Mouse (Mus musculus): ENCODE data around the gene Srp68. TPM values are rescaled to one million over a fixed set of nuclear protein-coding genes. Genes with fewer than 3 reads are reported as not detected.

Srp68 gene
- polyA plus RNA-seq, 2 experiments: 28.8 to 37.6 TPM

DNA sequence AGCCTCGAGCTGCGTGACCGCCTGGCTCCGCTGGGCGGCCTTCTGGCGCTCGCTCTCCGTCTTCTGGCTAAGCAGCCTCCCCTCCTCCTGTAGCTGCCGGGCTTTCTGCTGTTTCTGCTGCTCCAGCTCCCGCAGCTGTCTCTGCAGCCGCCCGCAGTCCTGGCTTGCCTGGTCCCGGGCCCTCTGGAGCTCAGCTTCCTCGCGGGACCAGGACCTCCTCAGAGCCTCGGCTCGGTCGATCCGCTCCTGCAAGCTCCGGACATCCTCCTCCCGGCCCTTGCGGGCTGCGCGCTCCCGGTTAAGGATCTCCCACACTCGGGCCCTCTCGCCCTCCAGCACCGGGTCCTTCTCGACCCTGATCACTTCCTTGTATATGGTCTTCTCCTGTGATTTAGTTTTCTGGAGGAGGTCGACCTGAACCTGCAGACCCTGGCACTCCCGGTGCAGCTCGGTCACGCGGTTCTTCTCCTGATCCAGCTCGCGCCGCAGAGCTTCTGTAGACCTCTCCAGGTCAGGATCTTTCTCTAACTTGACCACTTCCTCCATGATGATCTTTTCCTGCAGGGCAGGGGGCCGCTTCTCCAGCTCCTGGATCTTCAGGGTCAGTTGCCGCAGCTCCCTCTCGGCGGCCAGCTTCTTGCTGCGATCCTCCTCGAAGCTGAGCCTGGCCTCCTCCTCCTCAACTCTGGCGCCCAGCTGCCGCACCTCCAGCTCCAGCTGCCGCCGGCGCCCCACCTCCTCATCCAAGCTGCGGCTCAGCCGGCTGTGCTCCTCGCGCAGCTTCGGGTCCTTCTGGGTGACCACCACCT is 51.9 kb downstream of the Srp68 start:
- Histone ChIP-seq H3K27me3 (ENCODE audit: control insufficient read depth, insufficient read depth, low read length) (peaks cover 38% of the 10 kb centered on the region), H3K9me3 (ENCODE audit: control insufficient read depth, low read length) (no peaks in the 10 kb centered on the region), H3K27ac (no peak overlapping the region), H3K9ac (replicated peaks) (no peak overlapping the region), H3K36me3 (replicated peaks; ENCODE audit: control insufficient read depth, insufficient read depth, low read depth) (no peaks in the 10 kb centered on the region), H3K4me1 (replicated peaks; ENCODE audit: control insufficient read depth in 2 of 2, insufficient read depth in 2 of 2, low read length in 1 of 2) (peaks cover 3 to 14% of the 10 kb centered on the region in 2 experiments; a peak in 3 of 4 replicates), H3K4me3 (ENCODE audit: insufficient read depth in 1 of 2, low read depth in 2 of 2, low read length in 2 of 2) (no peak overlapping the region; a peak in 1 of 4 replicates), H3K4me2 (ENCODE audit: low read depth) (peak overlapping the region; percentile 21; the same call in 1 of the 2 replicates)
- DNase-seq (ENCODE audit: low read depth in 3 of 3, low spot score in 3 of 3) (no peak), ATAC-seq (ENCODE audit: insufficient read depth) (no peak)
- TF ChIP-seq CTCF (IDR thresholded peaks at IDR 0.05; ENCODE audit: low read depth): no peak
- no peak for TF ChIP-seq EP300 (IDR thresholded peaks at IDR 0.05; ENCODE audit: low read depth)
- 7% methylated on average over 53 of the region's 53 CpGs for WGBS (ENCODE audit: insufficient replicate concordance)

DNA sequence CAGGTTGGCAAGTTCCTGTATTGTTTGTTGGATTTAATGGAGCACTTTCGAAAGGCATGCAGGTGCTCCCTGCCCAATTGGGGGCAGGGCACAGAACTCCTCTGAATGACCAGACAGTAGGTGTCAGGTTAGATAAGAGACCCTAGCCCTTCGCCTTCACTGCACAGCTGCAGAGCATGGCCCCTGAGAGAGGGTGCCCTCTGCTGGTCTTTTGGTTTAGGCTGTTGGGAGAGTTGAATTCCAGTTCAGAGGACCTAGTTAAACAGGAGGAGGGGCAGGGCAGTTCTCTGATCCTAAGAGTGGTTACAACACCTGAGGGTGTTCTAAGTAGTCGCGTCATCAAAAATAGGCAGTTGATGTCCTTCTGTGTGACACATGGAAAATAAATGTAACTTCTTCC is 54.1 kb downstream of the Srp68 start:
- no peak overlapping the region for H3K4me2 ChIP-seq (ENCODE audit: low read depth)
- H3K9me3 ChIP-seq (ENCODE audit: control insufficient read depth, low read length): no peaks in the 10 kb centered on the region
- no peak overlapping the region for H3K9ac ChIP-seq (replicated peaks)
- DNase-seq (ENCODE audit: low read depth in 3 of 3, low spot score in 3 of 3): peak; percentile 30 to 52 (median 37)
- no peaks in the 10 kb centered on the region for H3K36me3 ChIP-seq (replicated peaks; ENCODE audit: control insufficient read depth, insufficient read depth, low read depth)
- H3K4me1 ChIP-seq (replicated peaks; ENCODE audit: control insufficient read depth in 2 of 2, insufficient read depth in 2 of 2, low read length in 1 of 2): peaks cover 3 to 14% of the 10 kb centered on the region in 2 experiments; a peak in 3 of 4 replicates
- TF ChIP-seq EP300 (IDR thresholded peaks at IDR 0.05; ENCODE audit: low read depth): no peak
- peak; percentile 83 for TF ChIP-seq CTCF (IDR thresholded peaks at IDR 0.05; ENCODE audit: low read depth)
- ATAC-seq (ENCODE audit: insufficient read depth): peak; percentile 34; the same call in 1 of the 2 replicates
- 12% methylated on average over 4 of the region's 4 CpGs for WGBS (ENCODE audit: insufficient replicate concordance)
- H3K27ac ChIP-seq: no peak overlapping the region
- H3K4me3 ChIP-seq (ENCODE audit: insufficient read depth in 1 of 2, low read depth in 2 of 2, low read length in 2 of 2): no peak overlapping the region
- peaks cover 38% of the 10 kb centered on the region for H3K27me3 ChIP-seq (ENCODE audit: control insufficient read depth, insufficient read depth, low read length)

DNA sequence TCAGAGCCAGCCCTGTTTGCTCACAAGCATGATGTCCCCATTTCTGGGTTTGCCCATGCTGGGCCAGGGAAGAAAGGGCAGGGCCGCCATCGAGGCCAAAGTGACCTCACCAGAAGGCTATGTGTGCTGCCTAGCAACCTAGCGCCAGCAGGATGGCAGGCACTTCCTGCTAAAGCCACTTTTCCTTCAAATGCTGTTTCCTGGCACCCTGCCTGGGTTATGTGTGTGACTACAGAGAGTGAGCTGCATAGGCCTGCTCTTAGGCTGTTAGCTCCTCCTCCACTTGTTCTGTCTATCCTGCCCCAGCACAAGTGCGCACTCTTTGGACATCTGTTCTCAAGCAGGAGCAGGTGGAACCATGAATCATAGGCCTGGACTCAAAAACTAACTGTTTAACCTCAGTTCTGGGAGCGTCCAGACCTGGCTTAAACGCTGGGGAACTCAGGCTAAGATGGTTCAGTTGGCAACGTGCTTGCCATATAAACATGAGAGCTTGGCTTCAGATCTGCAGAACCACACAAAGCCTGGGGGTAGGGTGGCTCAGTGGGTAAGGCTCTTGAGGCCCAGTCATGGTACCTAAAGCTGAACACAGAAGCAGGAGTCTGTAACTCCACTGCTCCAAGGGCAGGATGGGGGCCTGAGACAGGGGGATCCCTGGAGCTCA is 55.1 kb downstream of the Srp68 start:
- WGBS (ENCODE audit: insufficient replicate concordance): 36% methylated on average over 7 of the region's 7 CpGs

DNA sequence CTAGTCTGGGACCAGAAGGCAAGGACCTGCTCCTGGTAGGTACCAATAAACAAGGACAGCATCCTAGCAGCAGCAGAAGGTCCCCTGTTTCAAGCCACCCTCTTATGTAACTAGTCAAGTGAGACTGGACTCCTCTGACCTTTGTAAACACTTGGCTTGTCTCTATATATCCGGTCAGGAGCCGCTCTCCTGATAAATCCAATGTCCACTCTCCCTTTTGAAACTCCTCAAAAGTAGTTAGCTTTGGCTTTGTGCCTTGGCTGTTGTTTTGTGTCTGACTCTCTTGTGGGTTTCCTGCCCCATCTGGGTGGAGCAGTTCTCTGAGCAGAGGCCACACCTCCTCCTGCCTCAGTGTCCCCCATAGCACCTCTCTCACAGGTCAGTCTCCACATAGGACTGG is 55.8 kb downstream of the Srp68 start:
- H3K9me3 ChIP-seq (ENCODE audit: control insufficient read depth, low read length): no peaks in the 10 kb centered on the region
- H3K4me3 ChIP-seq (ENCODE audit: insufficient read depth in 1 of 2, low read depth in 2 of 2, low read length in 2 of 2): no peak overlapping the region
- no peak for ATAC-seq (ENCODE audit: insufficient read depth)
- peaks cover 28% of the 10 kb centered on the region for H3K27me3 ChIP-seq (ENCODE audit: control insufficient read depth, insufficient read depth, low read length)
- TF ChIP-seq EP300 (IDR thresholded peaks at IDR 0.05; ENCODE audit: low read depth) (no peak), CTCF (IDR thresholded peaks at IDR 0.05; ENCODE audit: low read depth) (no peak)
- WGBS (ENCODE audit: insufficient replicate concordance): 62% methylated on average over 2 of the region's 2 CpGs
- no peak for DNase-seq (ENCODE audit: low read depth in 3 of 3, low spot score in 3 of 3)
- H3K27ac ChIP-seq: no peak overlapping the region
- H3K4me1 ChIP-seq (replicated peaks; ENCODE audit: control insufficient read depth in 2 of 2, insufficient read depth in 2 of 2, low read length in 1 of 2): peaks cover 3 to 14% of the 10 kb centered on the region in 2 experiments; a peak in 3 of 4 replicates
- no peaks in the 10 kb centered on the region for H3K36me3 ChIP-seq (replicated peaks; ENCODE audit: control insufficient read depth, insufficient read depth, low read depth)
- no peak overlapping the region for H3K4me2 ChIP-seq (ENCODE audit: low read depth)
- no peak overlapping the region for H3K9ac ChIP-seq (replicated peaks)

More for the DNA sequence above, 55.1 kb downstream of the Srp68 start:
- H3K27ac ChIP-seq: no peak overlapping the region
- no peaks in the 10 kb centered on the region for H3K36me3 ChIP-seq (replicated peaks; ENCODE audit: control insufficient read depth, insufficient read depth, low read depth)
- TF ChIP-seq CTCF (IDR thresholded peaks at IDR 0.05; ENCODE audit: low read depth) (no peak), EP300 (IDR thresholded peaks at IDR 0.05; ENCODE audit: low read depth) (no peak)
- peaks cover 34% of the 10 kb centered on the region for H3K27me3 ChIP-seq (ENCODE audit: control insufficient read depth, insufficient read depth, low read length)
- H3K9ac ChIP-seq (replicated peaks): no peak overlapping the region
- DNase-seq (ENCODE audit: low read depth in 3 of 3, low spot score in 3 of 3) (no peak), ATAC-seq (ENCODE audit: insufficient read depth) (peak; percentile 29)
- H3K4me2 ChIP-seq (ENCODE audit: low read depth): no peak overlapping the region
- H3K4me3 ChIP-seq (ENCODE audit: insufficient read depth in 1 of 2, low read depth in 2 of 2, low read length in 2 of 2): no peak overlapping the region
- no peaks in the 10 kb centered on the region for H3K9me3 ChIP-seq (ENCODE audit: control insufficient read depth, low read length)
- peaks cover 3 to 14% of the 10 kb centered on the region in 2 experiments; a peak in 3 of 4 replicates for H3K4me1 ChIP-seq (replicated peaks; ENCODE audit: control insufficient read depth in 2 of 2, insufficient read depth in 2 of 2, low read length in 1 of 2)

DNA sequence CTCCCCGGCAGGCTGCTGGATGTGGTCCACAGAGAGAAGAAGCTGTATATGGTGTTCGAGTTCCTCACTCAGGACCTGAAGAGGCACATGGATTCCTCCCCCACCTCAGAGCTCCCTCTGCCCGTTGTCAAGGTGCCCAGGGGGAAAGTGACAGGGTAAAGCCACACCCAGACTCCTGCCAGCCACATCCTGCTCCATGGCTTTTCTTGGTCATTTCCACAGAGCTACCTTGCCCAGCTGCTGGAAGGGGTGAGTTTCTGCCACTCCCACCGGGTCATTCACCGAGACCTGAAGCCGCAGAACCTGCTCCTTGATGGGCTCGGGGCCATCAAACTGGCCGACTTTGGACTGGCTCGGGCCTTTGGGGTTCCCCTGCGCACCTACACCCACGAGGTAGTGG is 57.5 kb downstream of the Srp68 start:
- H3K27ac ChIP-seq: no peak overlapping the region
- WGBS (ENCODE audit: insufficient replicate concordance): 68% methylated on average over 11 of the region's 11 CpGs
- no peaks in the 10 kb centered on the region for H3K36me3 ChIP-seq (replicated peaks; ENCODE audit: control insufficient read depth, insufficient read depth, low read depth)
- H3K9me3 ChIP-seq (ENCODE audit: control insufficient read depth, low read length): no peaks in the 10 kb centered on the region
- no peak overlapping the region for H3K4me3 ChIP-seq (ENCODE audit: insufficient read depth in 1 of 2, low read depth in 2 of 2, low read length in 2 of 2)
- H3K9ac ChIP-seq (replicated peaks): no peak overlapping the region
- H3K27me3 ChIP-seq (ENCODE audit: control insufficient read depth, insufficient read depth, low read length): peaks cover 11% of the 10 kb centered on the region
- no peak for DNase-seq (ENCODE audit: low read depth in 3 of 3, low spot score in 3 of 3)
- H3K4me1 ChIP-seq (replicated peaks; ENCODE audit: control insufficient read depth in 2 of 2, insufficient read depth in 2 of 2, low read length in 1 of 2): peaks cover 3 to 14% of the 10 kb centered on the region in 2 experiments; a peak in 3 of 4 replicates
- TF ChIP-seq CTCF (IDR thresholded peaks at IDR 0.05; ENCODE audit: low read depth) (no peak), EP300 (IDR thresholded peaks at IDR 0.05; ENCODE audit: low read depth) (no peak)
- no peak overlapping the region for H3K4me2 ChIP-seq (ENCODE audit: low read depth)
- no peak for ATAC-seq (ENCODE audit: insufficient read depth)
